Comparison of ENCODE assay signal across 9 mouse cellular contexts in genomic region chr5:31984369-31984961, GRCm38 (mm10).
DNase-seq lines count a peak whose midpoint lies in the region; ATAC-seq lines count a peak whose summit lies in the region.
"Had no signal": no experiment of that assay in that cellular context is flagged by ENCODE, and none has a peak within 500 bp of the region (broad histone marks: within the 10 kb centered on the region; RNA-seq: fewer than 3 reads in every experiment).

No protein-coding gene starts in this region.

- no peak overlapping the region for H3K27ac ChIP-seq in midbrain, embryonic 15.5 days

- H3K27me3 ChIP-seq in midbrain, embryonic 15.5 days (replicated peaks), result no peaks in the 10 kb centered on the region

- 88% methylated on average over 13 of the region's 13 CpGs for WGBS in midbrain, embryonic 15.5 days

- H3K9me3 ChIP-seq in midbrain, embryonic 15.5 days, result no peaks in the 10 kb centered on the region

- H3K4me3 ChIP-seq in midbrain, embryonic 15.5 days, result no peak overlapping the region

- no peak overlapping the region for H3K4me2 ChIP-seq in midbrain, embryonic 15.5 days

- H3K4me1 ChIP-seq in midbrain, embryonic 15.5 days, result no peaks in the 10 kb centered on the region

- no peak for ATAC-seq in midbrain, embryonic 15.5 days (replicated peaks)
- ATAC-seq: midbrain, embryonic 16.5 days had no signal

- H3K9ac ChIP-seq in midbrain, embryonic 15.5 days, result no peak overlapping the region

- DNase-seq in gastrocnemius, adult 18-20 months (ENCODE audit: low spot score), result peak; percentile 17
- DNase-seq in gastrocnemius, postnatal 10 days, result no peak
- DNase-seq in urinary bladder, postnatal 25 days (ENCODE audit: low spot score), result peak; percentile 37
- DNase-seq in urinary bladder, adult 2 months (ENCODE audit: low spot score), result no peak
- peak; percentile 54 for DNase-seq in lung, postnatal 36 days
- DNase-seq in thymus, postnatal 36 days, result peak; percentile 65 to 81
- DNase-seq in layer of hippocampus, adult 9-10 months (ENCODE audit: low spot score), result no peak

- no peaks in the 10 kb centered on the region for H3K36me3 ChIP-seq in midbrain, embryonic 15.5 days (replicated peaks)

Comparison
In these comparisons a context has a peak if more than half of its experiments do, and no peak if none do; other contexts are left out.
1. DNase-seq: peak in gastrocnemius, adult 18-20 months (single experiment), urinary bladder, postnatal 25 days (single experiment), lung, postnatal 36 days (single experiment) and thymus, postnatal 36 days (2 of 2); none in gastrocnemius, postnatal 10 days (single experiment), urinary bladder, adult 2 months (single experiment) and layer of hippocampus, adult 9-10 months (single experiment).